Mouse (Mus musculus) large intestine, adult 2 months (tissue): ENCODE measurements around the gene Nt5m. TPM values are rescaled to one million over a fixed set of nuclear protein-coding genes. Genes with fewer than 3 reads are reported as not detected.
"Not testable (repeated sequence)": the region's sequence is repeated elsewhere in the genome, so short reads cannot be mapped to it uniquely, and the experiment has no call there.

Experiments used
- DNase-seq: peaks from one replicate; pipeline ENCODE4 v3.0.0-alpha.2; 2012; ENCODE audit warnings: low read depth, low spot score
- WGBS: fragments of 180-500 bp; shearing (Covaris S2); methylation state at CpG from one replicate; pipeline ENCODE4 v1.1.7; 2018; 5-methylcytosine and 5-hydroxymethylcytosine counted together
- polyA plus RNA-seq: library from polyadenylated mRNA; depleted of rRNA; stranded (reverse); fragments of >200 nt; gene quantifications from 2 replicates; pipeline ENCODE4 v1.2.3, GENCODE M21; 2012

Nt5m gene
- polyA plus RNA-seq, 1 experiment, result 31.4 TPM

DNA sequence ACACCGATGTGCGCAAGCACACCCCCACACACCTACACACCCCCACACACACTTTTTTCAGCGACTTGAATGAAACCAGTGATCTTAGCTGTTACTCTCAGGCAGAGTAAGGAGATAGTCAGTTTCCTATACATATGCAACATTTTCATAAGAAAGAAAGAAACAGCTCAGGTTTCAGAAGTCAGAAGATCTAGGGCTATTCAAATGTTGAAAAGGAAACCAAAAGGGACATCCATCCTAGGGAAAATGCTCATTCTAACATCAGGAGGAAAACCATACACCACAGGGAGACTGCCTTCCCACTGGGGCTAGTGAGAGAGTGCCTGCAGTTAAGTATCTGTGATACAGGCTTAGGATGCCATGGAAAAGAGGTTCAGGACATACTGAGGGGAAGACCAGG, 17.6 kb upstream of the Nt5m start:
- no peak for DNase-seq
- 91% methylated on average over 3 of the region's 3 CpGs for WGBS

DNA sequence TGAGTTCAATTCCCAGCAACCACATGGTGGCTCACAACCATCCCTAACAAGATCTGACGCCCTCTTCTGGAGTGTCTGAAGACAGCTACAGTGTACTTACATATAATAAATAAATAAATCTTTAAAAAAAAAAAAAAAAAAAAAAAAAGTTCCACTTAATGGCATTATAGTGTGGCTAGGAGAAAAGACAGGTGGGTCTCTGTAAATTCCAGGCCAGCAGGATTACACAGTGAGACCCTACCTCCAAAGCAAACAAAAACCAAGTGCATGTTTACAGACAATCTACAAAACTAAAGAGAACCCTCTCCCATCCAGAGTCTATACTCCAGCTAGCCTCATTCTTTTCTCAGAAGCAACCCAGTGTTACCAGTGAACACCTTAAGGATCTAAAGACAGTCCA, 1.5 kb upstream of the Nt5m start:
- no CpG with 5 or more reads among the region's 1 CpGs for WGBS

DNA sequence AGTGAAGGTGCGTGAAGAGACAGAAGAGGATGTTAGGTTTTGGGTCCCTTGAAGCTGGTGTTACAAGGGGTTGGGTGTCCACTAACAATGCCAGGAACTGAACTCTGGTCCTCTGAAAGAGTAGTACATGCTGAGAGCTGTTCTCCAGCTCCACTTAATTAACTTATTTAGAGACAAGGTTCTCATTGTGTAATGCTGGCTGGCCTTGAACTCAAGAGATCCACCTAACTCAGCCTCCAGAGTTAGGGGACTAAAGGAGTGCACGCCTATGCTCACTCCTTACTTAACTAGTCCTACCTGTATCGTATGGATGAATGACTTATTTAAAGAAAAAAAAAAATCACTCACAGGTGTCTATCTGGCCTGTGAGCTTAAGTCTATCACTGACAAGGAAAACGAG, 821 bp upstream of the Nt5m start:
- DNase-seq, result no peak
- WGBS, result 42% methylated on average over 4 of the region's 4 CpGs

More for the DNA sequence above, 1.5 kb upstream of the Nt5m start:
- not testable (repeated sequence) for DNase-seq

DNA sequence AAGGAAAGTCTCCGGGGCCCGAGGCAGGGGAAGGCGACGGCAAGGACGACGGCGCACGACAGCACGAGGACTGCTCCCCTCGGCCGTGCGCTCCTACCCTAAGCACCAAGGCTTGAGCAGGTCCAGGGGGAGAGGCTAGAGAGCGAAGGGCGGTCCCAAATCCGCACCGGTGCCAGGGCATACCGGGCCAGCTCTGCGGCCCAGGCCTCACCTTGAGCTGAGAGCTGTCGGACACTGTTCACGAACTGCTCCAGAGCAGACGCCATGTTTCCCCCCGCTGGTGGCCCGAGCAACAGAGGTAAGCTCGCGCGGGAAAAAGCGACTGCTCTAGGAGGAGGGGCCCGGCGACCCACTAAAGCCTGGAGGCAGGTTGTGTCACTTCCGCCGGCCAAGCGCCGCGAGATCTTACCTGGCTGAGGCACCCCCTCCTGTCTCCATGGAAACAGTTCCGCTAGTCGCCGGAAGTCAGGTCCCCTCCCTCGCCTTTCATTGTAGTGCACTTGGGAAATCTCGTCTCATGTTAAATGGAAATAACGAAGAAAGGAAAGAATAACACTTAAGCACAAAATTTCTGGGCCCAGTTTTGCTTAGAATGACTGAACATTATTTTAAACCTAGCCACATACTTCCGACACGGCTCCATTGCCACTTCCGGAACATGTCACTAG, 346 bp downstream of the Nt5m start, which contains the start of gene Cops3:
Gene Cops3 (minus strand): TSS at position 380 of the 668 bp plus-strand sequence.
- peak; percentile 93 for DNase-seq
- WGBS, result under 1% methylated on average over 43 of the region's 43 CpGs

DNA sequence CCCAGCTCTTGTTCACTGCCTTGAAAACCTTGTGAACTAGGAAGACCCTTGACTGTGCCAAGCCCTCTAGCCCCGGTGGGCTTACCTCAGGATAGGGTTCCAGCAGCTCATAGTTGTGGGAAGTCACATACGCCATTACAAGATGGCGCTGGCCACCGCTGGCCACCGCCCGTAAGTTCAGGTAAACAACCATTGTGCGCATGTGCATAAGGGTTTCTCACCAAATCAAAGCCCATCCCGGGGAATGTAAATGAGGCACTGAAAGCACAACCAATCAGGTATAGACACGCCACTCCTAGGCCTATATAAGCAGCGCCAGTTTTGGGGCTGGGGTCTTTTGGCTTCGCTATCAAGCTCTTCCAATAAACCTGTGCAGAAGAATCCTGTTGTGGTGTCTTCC, 7.1 kb downstream of the Nt5m start:
- WGBS, result 94% methylated on average over 11 of the region's 11 CpGs
- no peak for DNase-seq

DNA sequence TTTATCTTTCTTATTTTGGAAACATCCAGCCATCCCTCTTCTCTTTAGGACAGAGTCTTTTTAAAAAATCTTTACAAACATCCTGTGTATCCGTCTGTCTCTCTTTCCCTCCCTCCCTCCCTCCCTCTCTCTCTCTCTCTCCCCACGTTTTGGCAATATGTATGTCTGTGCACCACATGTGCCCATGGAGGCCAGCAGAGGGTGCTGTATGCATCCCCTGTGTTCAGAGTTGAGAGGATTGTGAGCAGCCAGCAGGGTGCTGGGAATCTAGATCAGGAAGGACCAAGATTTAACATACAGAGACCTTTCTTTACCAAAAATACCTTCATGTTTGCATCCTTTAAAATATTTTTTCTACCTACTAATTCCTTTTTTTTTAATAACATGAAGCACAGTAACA, 7.9 kb downstream of the Nt5m start:
- 3% methylated on average over 2 of the region's 2 CpGs for WGBS

DNA sequence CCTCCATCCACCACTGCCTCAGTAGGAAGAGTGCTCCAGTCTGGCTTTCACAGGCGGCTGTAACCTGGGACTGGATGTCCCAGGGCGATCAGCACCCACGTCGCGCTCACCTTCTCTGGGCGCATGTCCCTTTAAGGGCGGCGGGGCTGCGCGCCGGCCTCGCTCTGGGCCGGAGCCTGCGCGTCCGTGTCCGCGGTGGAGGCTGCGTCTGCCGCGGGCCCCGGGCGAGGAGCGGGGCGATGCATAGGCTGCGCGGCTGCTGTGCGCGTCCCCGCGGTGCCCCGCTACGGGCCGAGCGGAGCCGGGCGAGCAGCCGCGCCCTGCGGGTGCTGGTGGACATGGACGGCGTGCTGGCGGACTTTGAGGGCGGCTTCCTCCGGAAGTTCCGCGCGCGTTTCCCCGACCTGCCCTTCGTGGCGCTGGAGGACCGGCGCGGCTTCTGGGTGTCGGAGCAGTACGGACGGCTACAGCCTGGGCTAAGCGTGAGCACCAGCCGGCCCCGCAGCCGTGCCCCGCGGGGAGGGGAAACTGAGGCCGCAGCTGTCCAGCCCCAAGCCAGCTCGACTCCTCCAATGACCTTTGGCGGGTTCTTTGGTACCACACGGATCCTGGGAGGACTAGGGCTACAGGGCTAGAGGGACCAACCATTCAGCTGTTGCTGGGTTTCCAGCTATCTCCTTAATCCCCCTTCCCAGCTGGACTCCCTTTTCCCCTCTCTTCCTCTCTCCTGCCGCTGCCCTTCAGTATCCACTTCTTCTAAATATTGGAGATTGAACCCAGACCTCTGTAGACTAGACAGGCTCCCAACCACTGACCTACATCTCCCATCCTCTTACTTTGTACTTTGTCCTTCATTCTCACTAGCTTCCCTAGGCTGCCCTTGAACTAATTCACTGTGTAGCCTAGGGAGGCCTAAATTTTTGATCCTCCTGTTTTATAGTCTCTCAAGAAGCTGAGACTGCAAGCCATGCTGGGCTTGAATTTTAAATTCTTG, 8.9 kb downstream of the Nt5m start:
- 1% methylated on average over 69 of the region's 69 CpGs for WGBS
- peak; percentile 40 for DNase-seq

More for the DNA sequence above, 7.9 kb downstream of the Nt5m start:
- DNase-seq, result peak; percentile 48

DNA sequence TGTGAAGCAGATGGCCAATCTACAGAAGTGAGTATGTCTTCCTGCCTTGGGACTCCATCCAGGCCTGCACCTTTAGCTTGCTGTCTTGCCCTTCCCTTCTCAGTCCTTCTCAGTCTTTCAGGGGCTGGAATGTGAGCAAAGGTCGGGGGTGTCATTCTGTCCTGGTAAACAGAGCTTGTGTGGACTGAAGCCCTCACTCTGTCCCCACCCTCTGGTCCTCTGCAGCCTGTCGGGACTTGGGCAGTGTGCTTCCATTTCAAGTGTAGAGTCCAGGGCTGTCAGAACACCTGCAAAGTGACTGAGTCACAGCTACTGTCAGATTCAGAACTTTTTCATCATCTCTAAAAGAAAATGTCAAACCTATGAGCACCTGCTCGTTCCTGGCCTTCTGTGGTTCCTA, 13.6 kb downstream of the Nt5m start:
- no peak for DNase-seq
- WGBS, result 52% methylated on average over 3 of the region's 3 CpGs

DNA sequence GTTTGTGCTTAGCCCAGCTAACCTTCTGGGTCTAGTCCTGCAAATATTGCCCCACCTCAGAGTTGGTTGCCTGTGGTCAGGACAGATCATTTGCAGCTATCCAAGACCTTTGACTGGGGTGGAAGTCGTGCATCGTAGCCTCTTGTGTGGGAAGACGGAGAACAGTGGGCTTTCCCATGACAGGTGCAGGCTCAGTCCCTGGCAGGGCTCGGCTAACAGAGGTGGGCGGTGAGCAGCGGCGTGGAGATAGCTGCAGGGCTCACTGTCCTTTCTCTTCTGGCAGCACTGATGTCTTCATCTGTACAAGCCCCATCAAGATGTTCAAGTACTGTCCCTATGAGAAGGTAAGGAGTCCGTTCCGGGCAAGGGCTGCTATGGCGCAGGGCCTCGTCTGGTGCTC, 21.2 kb downstream of the Nt5m start:
- WGBS, result 92% methylated on average over 11 of the region's 11 CpGs
- no peak for DNase-seq

DNA sequence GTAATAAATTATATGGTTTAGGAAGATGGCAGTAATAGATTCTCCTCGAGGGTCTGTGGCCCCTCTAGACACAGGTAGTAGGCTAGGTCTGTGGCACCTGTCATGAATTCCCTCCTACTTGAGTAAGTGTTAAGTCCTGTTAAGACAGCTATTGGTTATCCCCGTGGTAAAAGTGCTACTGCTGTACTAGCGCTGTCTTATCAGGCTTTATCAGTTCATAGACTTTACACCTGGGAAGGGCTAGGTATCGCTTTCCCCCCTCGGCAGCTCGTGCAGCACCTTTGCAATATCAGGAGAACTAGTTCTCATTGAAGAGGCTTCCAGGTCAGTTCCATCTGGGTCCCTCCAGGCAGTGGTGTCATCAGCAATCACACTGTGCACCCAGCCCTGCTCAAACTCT, 25.1 kb downstream of the Nt5m start:
- DNase-seq, result no peak
- 59% methylated on average over 6 of the region's 6 CpGs for WGBS

DNA sequence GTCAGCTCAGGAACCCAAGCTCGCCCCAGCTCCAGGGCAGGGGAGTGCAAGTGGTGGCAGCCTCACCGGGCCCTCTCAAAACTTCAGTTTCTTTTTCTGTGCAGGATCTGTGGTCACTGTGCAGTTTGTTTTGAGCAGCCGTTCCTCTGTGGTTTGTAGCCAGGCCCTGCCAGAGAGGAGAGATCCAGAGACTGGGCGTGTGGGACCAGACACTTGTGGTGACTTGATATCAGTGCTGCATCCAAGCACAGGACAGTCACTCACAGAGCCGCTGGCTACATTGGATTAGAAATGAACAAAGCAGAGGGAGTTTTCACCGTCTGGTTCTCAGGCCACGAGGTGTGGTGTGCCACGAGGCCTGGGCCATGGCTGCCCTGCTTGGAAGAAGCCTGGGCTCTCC, 32.9 kb downstream of the Nt5m start:
- WGBS, result 81% methylated on average over 8 of the region's 8 CpGs
- DNase-seq, result no peak

DNA sequence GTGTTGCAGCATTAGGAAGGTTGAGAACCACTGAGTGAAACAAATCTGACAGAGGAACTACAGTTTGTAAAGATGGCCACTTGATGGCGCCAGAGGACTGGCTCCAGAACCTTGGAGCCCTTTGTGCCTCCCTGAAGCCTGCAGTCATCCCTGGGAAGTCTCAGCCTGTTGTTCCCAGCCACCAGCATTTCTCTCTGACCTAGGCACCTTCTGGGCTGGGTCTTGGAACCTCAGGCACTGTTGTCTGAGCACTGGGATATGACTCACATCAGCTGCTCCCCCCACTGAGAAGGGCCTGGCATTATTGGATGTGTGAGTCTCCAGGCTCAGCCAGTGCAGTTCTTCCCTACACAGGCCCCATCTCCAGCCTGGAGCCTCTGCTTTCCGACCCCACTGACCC, 40.8 kb downstream of the Nt5m start:
- WGBS, result 19% methylated on average over 2 of the region's 2 CpGs
- no peak for DNase-seq

DNA sequence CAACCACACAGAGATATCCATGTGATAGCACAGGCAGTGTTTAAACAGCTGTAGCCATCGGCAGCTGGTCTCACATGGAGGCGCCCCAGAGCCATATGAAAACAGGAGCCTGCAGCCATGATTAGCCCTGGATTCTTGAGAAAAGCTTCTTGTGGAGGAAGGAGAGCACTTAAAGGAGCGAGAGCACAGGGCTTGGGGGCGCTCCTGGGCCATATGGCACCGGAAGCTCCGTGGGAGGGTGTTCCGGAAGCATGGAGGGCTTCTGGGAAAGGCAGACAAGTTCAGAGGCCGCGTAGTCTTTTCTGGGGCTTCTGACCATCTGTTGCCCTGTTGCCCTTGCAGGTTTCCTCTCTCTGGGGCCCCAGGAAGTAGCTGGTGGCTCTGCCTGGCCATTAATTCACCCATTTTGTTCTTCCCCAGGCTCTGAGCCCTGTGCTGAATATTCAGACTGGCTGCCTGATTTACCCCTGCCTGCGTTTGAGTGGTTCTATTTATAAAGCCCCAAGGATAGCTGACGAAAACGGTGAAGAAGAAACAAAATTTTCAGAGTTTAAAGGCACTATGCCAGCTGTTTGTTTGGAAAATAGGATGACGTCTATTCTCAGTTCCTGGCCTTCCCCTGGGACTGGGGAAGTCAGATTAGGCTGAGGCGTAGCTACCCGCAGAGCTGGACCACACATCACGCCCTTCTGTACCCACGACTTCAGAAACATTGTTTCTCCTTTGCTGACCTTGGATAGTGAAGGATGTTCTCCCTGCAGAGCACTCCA, 46.2 kb downstream of the Nt5m start:
- WGBS, result 39% methylated on average over 17 of the region's 17 CpGs
- DNase-seq, result no peak

DNA sequence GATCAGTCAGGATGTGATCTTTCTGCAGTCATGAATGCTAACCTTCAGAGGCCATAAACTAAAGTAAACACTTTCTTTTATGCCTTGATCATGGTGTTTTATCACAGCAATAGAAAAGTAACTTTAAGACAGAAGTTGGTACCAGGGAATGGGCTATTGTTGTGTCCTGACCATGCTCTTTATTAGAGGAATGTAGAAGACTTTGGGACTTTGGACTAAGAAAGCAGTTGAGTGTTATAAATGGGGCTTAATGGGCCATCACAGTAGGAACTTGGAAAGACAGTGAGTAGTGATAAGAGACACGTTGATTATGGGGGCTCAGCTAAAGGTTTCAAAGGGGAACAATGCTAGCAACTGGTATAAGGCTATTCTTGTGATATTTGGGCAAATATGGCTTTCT, 47.7 kb downstream of the Nt5m start:
- DNase-seq, result no peak
- 23% methylated on average over 1 of the region's 1 CpGs for WGBS

DNA sequence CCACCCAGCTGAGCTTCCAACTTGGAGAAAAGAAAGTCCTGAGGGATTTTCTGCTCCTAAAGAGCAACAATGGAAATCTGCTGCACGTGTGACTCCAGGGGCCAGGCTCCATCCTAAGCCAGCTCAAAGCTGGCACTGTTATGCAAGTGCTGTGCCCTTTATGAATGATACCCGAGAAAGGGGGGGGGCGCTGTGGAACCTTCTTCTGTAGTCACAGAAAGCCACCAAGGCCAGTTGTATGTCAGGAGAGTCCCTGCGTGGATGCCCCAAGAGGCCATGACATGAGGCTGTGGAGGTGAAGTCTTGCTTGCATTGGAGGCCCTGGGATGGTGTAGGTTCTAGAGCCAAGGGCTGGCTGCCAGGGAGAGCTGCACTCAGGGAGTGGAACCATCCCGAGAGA, 48.9 kb downstream of the Nt5m start:
- 72% methylated on average over 5 of the region's 5 CpGs for WGBS
- DNase-seq, result no peak

DNA sequence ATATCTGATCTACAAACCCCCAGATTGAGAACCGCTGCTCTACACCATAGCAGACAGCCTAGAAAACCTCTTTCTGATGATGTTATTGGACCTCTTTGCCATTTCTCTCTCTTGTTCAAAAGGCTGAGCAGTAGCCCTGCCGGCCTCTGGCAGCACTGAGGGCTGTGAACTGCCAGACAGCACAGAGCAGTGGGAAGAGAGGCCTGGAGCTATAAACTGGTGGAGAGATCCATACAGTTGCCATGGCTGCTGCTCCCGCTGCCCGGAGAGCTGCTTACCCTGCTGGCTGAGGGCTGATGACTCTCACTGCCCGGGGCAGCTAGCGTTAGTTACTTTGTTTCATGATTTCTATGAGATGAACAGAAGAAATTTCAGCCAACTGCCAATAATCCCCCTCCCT, 52.6 kb downstream of the Nt5m start:
- DNase-seq, result no peak
- 64% methylated on average over 6 of the region's 6 CpGs for WGBS

DNA sequence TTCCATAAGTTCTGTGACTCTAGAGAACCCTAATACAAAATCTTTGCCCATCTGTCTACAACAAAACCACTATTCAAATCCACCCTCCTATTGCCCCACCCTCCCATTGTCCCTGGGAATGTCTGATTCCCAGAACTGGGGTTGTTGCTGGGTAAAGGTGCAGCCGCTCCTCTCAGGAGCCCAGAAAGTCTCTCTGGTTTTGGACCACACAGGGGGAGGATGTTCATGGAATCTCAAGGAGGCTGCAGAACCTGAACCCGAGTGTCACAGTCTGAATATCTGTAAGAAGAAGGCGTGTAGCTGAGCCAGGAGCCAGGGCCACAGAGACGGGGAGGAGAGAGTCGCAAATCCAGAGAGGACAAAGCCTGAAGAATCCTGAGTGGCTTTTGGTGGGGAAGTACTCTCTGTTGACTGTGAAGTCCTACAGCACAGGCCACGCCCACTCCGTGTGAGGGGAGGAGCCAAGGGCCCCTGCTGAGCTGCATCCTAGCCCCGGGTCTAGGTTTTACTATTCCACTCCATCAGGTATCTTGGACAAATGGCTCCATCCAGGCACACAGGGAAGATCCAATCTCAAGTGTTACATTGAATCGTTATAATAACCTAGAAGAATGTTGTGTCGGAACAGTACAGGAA, 54.0 kb downstream of the Nt5m start:
- DNase-seq, result no peak
- WGBS, result 52% methylated on average over 10 of the region's 10 CpGs

DNA sequence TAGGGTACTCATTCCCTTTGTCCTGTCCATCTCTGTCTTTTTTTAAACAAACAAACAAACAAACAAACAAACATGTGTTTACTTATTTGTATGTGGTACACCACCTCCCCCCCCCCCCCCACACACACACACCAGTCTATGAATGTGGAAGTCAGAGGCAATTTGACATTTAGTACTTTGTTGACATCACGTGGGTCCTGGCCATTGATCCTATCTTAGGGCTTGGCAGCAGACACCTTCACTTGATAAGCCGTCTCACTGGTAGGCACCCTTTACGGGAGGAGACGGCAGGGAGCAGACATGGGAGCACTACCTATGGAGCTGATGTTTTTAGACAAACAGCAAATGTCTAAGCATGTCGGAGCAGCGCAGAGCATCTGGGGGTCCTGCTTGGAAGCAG, 55.7 kb downstream of the Nt5m start:
- DNase-seq, result no peak
- WGBS, result 34% methylated on average over 6 of the region's 6 CpGs

DNA sequence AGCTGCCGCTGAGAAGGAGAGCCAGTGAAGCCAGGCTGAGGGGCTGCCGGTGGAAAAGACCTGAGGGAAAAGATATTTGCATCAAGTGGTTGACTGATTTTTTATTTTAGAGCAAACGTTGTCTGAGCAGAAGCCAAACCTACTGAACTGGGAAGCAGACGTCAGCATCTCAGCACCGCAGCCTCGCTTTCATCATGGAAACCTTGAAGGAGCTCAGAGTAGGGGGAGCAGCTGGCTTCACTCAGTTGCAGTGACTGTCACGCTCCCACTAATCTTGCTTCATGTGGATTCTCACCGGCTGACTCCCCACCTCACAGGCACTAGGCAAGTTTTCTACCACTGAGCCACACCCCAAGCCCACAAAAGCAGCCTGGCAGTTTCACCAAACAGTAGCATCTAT, 56.1 kb downstream of the Nt5m start:
- DNase-seq, result no peak
- 58% methylated on average over 8 of the region's 8 CpGs for WGBS
